Mouse (Mus musculus) kidney, adult 18-20 months (tissue): ENCODE results near the gene Otop2.

Experiments used
- DNase-seq: peaks from one replicate; pipeline ENCODE4 v3.0.0; 2021

The Otop2 gene

DNA sequence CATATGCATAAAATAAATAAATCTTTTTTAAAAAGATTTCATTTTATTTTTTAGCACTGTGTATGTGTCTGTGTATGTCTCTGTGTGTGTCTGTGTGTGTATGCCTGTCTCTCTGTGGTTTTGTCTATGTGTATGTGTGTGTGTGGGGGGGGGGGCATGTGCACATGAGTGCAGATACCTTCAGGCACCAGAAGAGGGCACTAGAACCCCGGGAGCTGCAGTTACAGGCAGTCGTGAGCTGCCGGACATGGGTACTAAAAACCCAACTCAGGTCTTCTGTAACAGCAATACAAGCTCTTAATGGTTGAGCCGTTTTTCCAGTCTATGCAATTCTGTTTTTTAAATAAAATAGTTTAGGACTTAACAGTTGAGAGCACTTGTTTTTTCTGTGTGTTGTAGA is 6.2 kb upstream of the Otop2 start:
- no peak for DNase-seq

DNA sequence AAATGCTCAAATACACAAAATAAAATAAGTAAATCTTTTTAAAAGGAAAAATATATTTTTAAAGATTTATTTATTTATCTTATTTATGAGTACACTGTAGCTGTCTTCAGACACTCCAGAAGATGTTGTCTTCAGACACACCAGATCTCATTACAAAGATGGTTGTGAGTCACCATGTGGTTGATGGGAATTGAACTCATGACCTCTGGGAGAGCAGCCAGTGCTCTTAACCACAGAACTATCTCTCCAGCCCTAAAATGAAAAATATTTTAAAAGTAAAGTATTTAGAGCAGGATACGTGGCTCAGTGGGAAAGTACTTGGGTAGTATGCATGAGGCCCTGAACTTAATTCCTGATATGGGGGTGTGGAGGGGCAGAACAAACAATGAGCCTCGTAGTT is 5.6 kb upstream of the Otop2 start:
- no peak for DNase-seq

DNA sequence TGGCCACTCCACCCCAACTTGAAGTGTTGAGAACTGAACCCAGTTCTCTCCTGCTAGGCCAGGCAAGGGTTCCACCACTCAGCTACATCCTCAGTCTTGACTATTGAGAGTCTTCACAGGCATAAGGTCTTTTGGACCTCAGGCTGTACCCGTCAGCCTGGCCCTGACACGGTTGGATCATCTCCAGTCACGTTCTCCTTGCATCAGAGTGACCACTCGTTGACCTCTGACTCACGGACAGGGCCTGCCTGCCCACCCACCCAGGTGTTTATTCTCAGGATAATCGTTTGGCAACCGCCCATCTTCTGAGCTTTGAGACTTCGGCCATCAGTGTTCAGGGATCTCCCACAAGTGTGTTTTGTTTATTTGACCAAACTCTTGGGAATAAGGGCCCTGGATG is 3.8 kb upstream of the Otop2 start:
- no peak for DNase-seq

DNA sequence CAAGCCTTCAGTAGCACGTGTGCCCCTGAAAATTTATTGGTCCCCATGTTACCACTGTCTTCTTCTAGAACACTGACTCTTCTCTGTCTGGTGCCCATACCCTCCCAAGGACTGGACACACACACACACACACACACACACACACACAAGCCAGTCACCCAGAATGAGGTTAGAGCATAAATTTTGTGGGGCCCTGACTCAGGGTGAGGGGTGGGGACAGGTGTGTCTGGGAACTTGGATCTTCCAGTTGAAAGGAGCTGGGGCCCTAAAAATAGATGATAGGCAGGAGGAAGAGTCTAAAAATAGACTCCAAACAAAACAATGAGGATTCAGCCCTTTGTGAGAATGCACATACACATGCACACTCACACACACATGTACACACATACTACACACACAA is 1.8 kb downstream of the Otop2 start:
- DNase-seq = no peak

DNA sequence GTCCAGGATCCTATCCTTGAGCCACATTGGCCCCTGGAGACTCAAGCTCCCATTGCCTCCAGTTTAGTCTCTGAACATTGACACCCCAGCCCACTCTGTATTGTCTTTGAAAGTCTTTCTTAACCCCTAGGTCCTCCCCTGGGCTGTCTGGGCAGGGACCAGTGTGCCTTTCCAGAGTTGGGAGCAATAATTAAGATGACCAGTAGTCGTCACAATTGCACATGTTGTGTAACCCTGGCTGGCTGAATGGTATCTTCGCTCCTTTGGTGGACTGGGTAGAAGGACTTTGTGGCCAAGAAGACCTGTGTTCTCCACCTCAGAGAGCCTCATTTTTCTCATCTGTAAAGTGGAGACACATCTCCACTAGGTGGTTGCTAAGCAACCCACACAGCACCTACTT is 7.3 kb downstream of the Otop2 start:
- DNase-seq = no peak

DNA sequence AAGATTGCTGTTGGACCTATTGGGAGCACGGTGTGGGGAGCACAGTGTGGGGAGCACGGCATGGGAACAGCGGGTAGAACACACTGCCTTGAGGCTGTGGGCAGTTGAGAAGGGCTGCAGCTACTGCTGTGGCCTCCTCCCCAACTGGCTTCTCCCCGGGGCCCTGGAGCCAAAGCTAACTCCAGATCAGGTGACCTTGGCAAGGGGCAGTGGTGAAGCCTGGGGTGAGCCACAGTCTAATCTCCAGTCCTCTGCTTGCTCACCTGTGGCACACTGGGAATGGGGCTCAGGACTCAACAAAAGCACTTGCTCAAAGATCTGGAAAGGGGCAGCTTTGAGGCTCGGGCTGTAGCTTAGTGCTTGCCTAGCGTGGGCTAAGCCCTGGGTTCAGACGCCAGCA is 10.2 kb downstream of the Otop2 start:
- no peak for DNase-seq

DNA sequence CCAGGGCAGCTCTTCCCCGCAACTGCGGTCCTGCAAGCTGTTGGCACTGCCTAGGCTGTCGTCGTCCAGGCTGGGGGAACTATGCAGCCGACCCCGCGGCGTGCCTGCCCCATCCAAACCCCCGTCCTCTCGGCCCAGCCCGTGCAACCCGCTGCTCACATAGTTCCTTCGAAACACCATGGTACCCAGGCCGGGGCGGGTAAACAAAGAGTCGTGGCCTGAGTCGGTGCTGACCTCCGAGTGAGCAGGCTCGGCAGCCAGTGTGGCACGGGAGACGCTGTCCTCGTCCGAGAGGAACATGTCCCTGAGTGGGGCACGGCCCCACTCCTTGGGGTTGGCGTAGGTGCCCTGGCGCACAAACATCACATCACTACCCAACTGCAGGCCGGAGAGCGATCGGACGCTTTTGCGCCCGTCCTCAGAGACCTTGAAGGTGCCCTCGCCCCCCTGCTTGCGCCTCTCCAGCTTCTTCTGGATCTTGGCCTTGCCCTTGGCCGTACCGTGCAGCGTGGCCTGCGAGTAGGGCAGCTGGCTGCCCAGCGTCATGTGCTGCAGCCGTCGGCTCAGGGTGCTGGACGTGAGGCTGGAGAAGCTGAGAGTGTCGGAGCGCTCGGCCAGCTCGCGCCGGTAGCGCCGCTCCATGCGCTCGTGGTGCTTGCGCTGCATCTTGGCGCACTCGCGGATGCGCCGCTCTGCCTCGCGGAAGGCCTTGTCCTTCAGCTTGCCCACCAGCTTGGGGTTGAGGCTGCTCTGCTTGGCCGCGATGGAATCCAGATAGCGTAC is 11.5 kb downstream of the Otop2 start:
- no peak for DNase-seq

DNA sequence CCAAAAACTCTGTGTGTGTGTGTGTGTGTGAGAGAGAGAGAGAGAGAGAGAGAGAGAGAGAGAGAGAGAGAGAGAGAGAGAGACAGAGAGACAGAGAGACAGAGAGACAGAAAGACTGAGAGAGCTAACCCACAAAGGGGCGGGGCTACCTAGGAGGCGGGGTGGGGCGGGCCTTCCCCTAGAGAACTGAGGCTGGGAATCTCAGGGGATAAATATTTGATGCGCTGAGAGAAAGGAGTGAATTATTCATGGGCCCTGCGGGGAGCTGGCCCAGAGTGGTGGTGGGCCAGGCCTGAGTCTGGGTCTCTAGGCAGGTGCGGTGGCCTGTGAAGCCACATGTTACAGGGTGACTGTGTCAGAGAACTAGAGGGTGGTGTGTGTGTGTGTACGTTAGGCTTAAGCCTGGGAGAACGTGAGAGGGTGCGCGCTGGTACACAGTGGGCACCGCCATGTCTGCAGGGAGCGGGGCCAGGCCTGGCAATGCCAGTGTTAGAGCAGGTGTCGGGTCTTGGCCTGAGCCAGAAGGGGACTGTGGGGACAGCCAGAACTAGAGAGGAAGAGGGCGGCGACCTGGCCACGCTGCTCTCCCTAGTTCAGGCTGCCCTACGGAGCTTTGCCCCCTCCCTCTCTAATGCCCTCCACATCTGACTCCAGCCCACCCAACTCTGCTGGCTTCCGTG is 12.9 kb downstream of the Otop2 start:
- no peak for DNase-seq

DNA sequence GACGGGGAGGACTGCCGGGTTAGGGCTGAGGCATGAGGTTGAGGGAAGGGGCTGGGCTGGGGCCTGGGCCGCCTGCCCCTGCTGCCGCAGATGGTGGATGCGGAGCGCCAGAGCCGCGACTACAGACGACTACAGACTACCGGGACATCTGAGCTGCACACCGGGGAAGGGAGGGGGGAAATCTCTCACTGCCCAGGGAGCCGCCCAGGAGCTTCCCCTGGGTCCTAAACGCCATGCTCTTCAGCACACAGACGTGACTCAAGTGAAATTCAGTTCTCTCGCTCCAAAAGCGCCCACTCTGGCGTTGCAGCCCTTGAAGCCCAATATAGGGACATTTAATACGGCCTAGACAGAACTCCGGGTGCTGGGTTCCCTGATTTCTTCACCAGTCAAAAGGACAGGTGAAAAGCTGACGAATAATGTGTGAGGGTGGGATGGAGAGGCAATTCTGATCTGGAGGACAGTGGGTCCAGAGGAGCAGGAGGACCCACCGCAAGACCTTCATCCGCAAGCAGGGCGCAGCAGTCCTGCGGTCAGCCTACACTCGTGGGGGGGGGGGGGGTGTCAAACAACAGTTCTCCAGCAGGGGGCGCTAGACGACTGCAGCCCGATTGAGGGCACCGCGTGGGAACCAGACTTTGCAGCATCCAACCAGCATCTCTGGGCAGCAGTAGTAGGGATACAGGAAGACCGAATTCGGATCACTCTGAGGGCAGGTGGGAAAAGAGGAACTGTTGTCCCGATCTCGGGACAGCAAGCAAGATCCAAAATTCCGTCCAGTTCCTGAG is 15.1 kb downstream of the Otop2 start, which contains the start of gene Ush1g:
TSS of gene Ush1g (minus strand) at position 136 of the 788 bp plus-strand sequence.
- peak; percentile 53 for DNase-seq

DNA sequence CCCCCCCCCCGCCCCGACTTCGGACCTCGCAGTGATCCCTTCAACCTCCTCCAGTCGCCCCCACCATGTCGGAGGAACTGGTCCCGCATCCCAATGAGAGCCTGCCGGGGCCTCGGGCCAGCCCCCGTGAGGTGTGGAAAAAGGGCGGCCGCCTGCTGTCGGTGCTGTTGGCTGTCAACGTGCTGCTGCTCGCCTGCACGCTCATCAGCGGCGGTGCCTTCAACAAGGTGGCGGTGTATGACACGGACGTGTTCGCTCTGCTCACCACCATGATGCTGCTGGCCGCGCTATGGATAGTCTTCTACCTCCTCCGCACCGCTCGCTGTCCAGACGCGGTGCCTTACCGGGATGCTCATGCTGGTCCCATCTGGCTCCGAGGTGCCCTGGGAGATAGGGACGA is 16.4 kb downstream of the Otop2 start:
- DNase-seq = no peak

DNA sequence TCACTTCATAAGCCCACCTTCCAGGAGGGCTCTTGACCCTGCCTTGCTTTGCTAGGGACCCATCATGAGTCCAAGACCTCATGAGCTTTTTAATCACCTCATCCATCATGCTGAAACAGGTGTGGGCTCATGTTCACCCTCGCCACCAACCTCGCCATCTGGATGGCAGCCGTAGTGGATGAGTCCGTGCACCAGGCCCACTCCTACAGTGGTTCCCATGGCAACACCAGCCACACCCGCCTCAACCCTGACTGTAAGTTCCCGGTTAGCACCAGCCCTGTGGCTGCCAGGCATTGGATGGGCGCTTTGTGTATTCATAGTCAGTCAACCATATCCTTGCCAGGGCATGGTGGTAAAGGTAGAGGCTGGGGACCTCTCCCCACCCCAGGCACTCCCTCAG is 19.8 kb downstream of the Otop2 start:
- DNase-seq = no peak

DNA sequence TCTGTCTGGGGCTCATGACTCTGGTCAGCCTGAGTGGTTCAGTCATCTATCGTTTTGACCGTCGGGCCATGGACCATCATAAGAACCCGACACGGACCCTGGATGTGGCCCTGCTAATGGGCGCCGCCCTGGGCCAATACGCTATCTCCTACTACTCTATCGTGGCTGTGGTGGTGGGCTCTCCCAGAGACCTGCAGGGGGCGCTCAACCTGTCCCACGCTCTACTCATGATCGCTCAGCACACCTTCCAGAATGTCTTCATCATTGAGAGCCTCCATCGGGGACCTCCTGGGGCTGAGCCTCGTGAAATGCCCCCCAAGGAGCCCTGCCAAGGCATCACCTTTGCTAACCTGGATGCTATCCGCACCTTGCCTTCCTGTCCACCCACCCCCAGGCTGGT is 22.4 kb downstream of the Otop2 start:
- DNase-seq = no peak

DNA sequence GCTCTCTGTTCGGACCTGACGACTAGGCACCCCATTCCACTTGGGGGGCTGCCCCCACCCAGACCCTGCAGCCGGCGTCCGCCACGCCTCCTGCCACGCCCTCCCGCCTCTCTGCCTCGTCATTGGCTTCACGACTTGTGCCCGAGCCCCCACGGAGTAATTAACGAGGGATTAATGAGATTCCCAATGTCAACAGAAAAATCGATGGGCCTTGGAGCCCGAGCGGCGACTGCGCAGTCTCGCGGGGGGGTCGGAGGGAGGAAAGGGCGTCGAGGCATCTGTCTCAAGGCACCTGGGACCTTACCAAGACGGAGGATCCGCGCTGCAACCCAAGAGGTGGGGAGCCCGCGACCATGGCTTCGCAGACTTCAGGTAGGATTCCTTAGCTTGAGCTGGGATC is 27.6 kb downstream of the Otop2 start, which contains the start of gene Otop3:
TSS of gene Otop3 (plus strand) at position 201 of the 400 bp plus-strand sequence.
- no peak for DNase-seq

DNA sequence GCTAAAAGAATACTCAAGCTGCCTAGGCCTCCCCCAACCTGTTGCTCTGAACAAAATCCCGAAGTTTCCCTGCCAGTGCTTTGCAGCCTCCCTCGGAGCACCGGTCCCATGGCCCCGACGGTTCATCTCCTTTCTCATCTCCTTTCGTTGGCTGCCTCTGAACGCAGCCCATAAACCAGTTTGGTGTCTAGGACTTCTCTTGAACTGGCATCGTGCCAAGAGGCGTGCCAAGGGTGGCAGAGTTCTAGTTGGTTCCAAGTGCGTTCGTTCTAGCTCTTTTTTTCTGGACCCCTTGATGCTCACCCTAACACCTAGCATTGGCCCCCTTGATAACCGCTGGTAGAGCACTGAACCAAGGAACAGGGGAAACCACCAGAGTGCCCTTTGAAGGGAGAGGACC is 28.3 kb downstream of the Otop2 start:
- peak; percentile 42 for DNase-seq

DNA sequence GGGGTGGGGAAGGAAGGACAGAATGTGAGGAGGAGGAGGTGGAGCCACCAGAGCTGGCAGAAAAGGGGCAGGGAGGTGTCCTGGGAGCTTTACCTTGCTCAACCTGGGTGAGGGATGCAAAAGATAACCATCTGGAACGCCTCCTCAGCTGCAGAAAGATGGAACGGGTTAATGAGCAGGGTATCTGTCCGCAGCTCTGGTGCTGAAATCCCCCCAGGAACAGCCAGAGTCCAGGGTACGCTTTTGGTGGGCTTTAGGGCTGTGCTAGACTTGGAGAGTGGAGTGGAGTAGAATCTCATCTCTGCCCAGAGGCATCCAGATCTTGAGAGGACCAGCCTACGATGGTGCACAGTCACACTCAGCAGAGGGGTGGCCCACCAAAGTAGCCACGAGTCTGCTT is 29.2 kb downstream of the Otop2 start:
- no peak for DNase-seq

DNA sequence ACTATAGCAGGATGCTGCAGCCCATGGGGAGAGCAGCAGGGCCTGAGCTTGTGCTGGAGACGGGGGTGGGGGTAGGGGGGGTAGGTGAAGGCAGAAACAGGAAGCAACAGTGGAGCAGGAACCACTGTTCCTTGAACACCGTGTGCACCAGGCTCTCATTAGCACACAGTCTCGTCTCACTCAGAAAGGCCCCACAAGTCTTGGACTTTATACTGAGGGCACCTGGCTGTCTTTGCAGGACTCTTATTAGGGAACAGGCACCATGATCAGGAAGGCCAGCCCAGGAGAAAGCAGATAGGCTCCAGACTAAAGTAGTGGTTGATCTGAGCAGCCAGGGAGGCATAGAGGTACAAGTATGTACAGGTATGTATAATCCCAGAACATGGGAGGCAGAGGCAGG is 30.4 kb downstream of the Otop2 start:
- no peak for DNase-seq

DNA sequence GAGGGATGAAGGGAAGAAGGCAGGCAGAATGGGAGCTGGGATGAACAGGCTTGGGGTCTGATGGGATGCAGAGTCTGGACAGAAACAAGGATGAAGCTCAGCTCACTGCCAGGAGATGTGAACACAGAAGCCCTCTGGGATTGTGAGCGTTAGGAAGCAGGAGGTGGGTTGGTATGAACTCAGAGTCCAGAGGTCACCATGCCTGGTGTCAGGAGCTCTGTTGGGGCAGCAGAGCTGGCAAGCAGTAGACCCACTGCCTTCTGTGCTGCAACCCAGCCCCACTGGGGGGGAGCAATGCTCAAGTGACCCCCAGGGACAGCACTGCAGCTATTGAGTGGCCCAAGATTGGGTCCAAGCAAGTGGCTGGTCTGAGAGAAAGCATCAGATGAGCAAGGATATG is 30.9 kb downstream of the Otop2 start:
- no peak for DNase-seq

DNA sequence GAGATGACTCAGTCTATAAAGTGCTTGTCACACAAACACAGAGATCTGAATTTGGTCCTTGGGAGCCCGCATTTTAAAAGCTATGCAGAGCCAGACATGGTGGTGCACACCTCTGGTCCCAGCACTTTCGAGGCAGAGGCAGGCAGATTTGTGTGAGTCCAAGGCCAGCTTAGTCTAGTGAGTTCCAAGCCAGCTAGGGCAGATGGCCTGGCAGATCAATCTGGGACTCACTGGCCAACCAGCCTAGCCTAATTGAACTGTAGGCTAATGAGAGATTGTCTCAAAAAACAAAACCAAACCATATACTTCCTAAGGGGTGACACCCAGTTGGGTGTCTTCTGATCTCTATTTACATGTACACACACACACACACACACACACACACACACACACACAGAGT is 34.3 kb downstream of the Otop2 start:
- no peak for DNase-seq

DNA sequence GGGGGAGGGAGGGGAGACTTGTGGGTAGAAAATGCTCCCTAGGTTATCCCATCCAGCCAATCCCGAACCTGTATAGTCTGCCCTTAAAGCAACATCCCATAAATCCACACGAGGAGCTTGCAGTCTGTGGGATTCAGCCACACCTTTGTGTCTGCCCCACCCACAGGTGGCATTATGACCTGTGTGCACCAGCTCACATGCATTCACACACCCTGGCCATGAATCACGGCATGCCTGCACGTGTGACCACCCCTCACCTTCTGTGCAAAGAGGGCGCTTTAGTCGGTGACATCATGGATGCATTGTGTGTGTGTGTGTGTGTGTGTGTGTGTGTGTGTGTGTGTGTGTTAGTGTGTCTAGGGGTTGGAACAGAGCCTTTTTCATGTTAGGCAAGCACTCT is 34.9 kb downstream of the Otop2 start:
- DNase-seq = no peak

DNA sequence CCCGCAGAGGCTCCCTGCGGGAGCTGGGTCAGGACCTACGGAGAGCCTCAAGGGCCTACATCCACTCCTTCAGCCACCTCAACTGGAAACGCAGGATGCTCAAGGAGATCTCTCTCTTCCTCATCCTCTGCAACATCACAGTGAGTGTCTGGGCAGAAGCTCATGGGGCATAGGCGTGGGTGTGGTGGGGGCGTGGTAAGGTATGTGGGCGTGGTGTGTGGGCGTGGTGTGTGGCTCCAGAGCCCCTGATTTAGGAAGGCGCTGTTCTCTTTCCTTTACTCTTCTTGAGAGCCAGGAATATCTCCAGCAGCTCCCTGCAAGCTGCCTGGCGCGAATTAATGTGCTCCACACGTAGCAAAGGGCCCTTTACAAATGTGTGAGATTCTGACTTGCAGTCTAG is 38.0 kb downstream of the Otop2 start:
- no peak for DNase-seq

DNA sequence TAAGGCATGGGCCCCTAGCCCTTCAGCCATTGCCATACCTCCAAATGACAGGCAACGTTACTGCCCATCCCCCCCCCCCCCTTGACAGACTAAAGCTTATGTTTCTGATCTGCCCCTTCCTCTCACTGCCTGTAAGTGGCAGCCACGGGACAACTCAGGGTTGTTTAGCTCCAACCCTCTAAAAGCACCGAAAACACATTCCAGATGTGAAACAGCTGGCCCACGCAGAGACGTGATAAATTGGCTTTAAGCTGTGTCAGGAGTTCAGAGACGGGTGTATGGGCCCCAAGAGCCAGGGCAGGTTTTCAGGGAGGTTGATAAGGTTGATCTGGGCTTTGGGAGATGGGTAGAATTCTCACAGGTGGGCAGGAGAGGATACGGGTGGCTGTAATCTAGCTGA is 38.6 kb downstream of the Otop2 start:
- DNase-seq = no peak

DNA sequence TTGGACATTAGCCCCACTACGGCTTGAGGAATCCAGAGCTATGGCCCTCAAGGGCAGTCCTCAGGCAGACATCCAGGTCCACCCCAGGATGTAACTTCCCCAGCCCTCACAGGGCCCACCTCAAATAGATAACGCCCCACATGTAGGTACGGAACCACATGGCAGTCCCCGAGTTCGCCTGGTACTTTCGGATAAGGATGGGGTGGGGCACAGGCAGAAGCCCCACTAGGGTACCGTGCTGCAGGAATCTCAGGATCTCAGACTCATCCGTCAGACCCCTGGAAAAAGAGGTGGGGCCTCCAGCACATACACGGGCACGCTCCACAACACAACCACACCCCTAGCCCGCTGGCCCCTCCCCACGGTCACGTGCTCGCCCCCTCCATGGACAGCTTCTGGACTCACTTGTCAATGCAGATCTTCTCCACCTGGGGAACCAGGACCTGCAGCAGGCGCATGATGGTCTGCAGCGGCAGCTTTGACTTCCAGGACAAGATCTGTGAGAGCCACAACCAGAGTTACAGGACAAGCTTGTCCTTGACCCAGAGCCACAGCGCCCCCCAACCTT is 41.8 kb downstream of the Otop2 start:
- no peak for DNase-seq

DNA sequence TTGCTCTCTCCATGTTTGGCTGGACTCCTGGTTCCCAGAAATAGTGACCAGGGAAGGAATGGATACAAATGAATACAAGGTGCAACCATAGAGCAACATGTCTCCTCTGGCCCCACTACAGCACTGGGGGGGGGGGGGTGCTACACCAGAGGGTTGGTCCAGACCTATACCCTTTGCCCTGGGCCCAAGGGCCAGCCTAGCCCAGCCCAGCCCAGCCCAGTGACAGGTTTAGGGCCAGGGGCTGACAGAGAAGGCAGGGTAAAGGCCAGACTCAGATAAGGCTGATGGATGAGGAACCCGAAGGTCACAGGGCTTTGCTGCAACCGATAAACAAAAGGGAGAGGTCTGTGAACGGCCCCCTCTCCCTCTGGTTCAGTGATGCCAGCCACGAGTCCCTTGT is 43.0 kb downstream of the Otop2 start:
- DNase-seq = no peak

DNA sequence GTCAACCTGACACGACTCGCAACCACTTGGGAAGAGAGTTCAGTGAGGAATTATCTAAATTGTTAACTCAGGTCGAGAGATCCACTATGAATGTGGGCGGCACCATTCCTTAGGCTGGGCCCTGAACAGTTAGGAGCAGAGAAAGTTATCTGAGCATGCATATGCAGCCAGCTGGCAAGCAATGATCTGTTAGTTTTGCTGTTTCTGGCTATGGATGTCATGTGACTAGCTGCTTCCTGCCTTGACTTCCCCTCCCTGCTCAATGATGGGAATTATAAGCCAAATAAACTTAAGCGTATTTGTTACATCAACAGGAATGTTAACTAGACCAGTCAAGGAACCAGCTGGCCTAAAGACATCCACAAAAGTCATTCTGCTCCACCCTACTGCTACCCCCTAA is 46.4 kb downstream of the Otop2 start:
- DNase-seq = no peak
